Mouse (Mus musculus) midbrain, embryonic 16.5 days (tissue): Measurements from ENCODE around the gene Gpalpp1. TPM values are rescaled to one million over a fixed set of nuclear protein-coding genes. Genes with fewer than 3 reads are reported as not detected.

ENCODE experiments used
- ATAC-seq: fragments of 200-750 bp; cut with Nextera tagmentation; 2 replicates; pipeline ENCODE4 v1.8.0; 2017; ENCODE audit warnings: moderate TSS enrichment
- H3K27ac ChIP-seq: fragments of 300-500 bp; sonication (generic); 2 replicates; pipeline ENCODE4 v1.5.1; 2014; ENCODE audit warnings: mild to moderate bottlenecking, low read length, mixed read lengths
- H3K27me3 ChIP-seq: fragments of 300-500 bp; sonication (generic); 2 replicates; pipeline ENCODE4 v1.6.1; 2014; ENCODE audit warnings: low read depth, low read length, mixed read lengths; ENCODE audit not compliant: control insufficient read depth, insufficient read depth
- H3K36me3 ChIP-seq: fragments of 300-500 bp; sonication (generic); 2 replicates; pipeline ENCODE4 v1.6.1; 2014; ENCODE audit warnings: mild to moderate bottlenecking, low read length, moderate library complexity, mixed read lengths; ENCODE audit not compliant: control insufficient read depth, insufficient read depth
- H3K4me1 ChIP-seq: fragments of 300-500 bp; sonication (generic); 2 replicates; pipeline ENCODE4 v1.6.1; 2014; ENCODE audit warnings: mild to moderate bottlenecking, low read length, mixed read lengths; ENCODE audit not compliant: control insufficient read depth, insufficient read depth
- H3K4me2 ChIP-seq: fragments of 300-500 bp; sonication (generic); 2 replicates; pipeline ENCODE4 v1.6.1; 2014; ENCODE audit warnings: mild to moderate bottlenecking, low read length, mixed read lengths
- H3K4me3 ChIP-seq: fragments of 300-500 bp; sonication (generic); 2 replicates; pipeline ENCODE4 v1.5.1; 2014; ENCODE audit warnings: low read depth, mild to moderate bottlenecking, low read length, moderate library complexity, mixed read lengths
- H3K9ac ChIP-seq: fragments of 300-500 bp; sonication (generic); 2 replicates; pipeline ENCODE4 v1.6.1; 2014; ENCODE audit warnings: low read depth, low read length, mixed read lengths
- H3K9me3 ChIP-seq: fragments of 300-500 bp; sonication (generic); replicated peaks from 2 replicates; pipeline ENCODE4 v1.6.1; 2014; ENCODE audit warnings: mild to moderate bottlenecking, low read length, mixed read lengths; ENCODE audit not compliant: control insufficient read depth, poor library complexity, severe bottlenecking
- WGBS: fragments of 180-500 bp; shearing (Covaris S2); extraction: QIAGEN DNeasy Blood & Tissue Kit; methylation state at CpG from one replicate; pipeline ENCODE4 v1.1.7; 2014; 5-methylcytosine and 5-hydroxymethylcytosine counted together
- polyA plus RNA-seq: library from polyadenylated mRNA; unstranded; fragments of >200 nt; fragmentation: Nextera tagmentation; extraction: Ambion mirVana; gene quantifications from 2 replicates; pipeline ENCODE4 v1.2.1, GENCODE M21; 2015

The Gpalpp1 gene
- polyA plus RNA-seq, 1 experiment from 2014 or later, result 13.1 TPM

DNA sequence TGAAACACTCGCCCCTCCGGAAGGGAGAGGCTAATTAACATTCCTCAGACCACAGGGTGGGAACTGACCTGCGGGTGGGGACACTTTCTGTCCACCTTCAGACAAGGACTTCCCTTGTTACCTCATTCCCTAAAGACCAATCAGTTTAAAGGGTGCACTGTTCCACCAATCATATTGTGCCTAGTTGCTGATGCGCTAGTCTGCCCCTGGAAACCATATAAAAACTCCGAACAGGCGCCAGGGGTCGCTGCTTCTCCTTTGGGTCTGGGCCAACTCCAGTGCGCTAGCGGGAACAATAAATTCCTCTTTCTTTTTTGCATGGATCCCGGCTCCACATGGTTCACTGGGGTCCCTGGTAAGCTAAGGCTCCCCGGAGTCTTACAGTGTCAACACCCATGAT lies 29.1 kb downstream of the Gpalpp1 start:
- ATAC-seq, result no peak

DNA sequence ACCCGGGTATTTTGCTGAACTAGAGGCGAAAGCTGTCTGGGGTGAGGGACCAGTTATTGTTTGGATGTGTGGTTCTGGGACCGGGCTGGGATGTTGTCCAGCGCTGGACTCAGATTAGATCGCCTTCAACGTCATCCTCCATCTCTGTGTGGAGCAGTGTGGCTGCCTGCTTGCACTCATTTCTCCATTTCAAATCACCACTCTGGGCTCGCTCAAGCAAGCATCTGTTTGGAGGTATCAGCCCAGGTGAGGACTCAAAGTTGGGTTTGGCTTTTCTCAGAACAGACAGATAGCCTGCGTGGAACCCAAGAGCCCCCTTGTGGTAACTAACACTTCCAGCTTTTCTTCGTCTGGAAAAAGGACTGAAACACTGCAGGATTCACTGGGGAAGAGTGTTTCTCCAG lies 33.5 kb downstream of the Gpalpp1 start:
- Histone ChIP-seq H3K9me3 (no peaks in the 10 kb centered on the region), H3K4me1 (peaks cover 12% of the 10 kb centered on the region), H3K36me3 (no peaks in the 10 kb centered on the region), H3K4me3 (no peak overlapping the region), H3K4me2 (peak overlapping the region; percentile 19), H3K9ac (no peak overlapping the region), H3K27ac (peak overlapping the region; percentile 70), H3K27me3 (no peaks in the 10 kb centered on the region)
- WGBS, result 40% methylated on average over 9 of the region's 9 CpGs
- peak; percentile 86 for ATAC-seq

More for the DNA sequence above, 29.1 kb downstream of the Gpalpp1 start:
- H3K4me2 ChIP-seq, result no peak overlapping the region
- 69% methylated on average over 11 of the region's 11 CpGs for WGBS
- no peak overlapping the region for H3K9ac ChIP-seq
- H3K27ac ChIP-seq, result no peak overlapping the region
- no peaks in the 10 kb centered on the region for H3K9me3 ChIP-seq
- no peaks in the 10 kb centered on the region for H3K27me3 ChIP-seq
- no peak overlapping the region for H3K4me3 ChIP-seq
- no peaks in the 10 kb centered on the region for H3K36me3 ChIP-seq
- peaks cover 6% of the 10 kb centered on the region; the same call in 1 of the 2 replicates for H3K4me1 ChIP-seq

DNA sequence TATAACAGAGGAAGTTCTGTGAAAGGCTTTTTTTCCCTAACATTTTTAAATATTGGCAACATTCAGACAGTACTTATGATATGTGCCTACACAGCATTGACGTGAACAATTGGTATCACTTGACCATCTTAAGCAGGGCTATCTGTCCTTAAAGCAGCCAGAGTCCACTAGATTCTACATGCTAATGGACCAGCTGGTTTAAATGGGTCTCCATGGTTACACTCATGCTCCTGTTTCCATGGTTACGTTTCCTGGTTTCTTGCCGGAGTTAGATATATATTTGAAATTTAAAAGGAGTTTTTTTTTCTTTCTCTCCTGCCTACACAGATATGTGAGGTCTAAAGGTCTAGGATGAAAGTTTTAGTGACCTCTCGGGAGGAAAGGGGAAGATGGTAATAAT lies 34.0 kb downstream of the Gpalpp1 start:
- H3K4me2 ChIP-seq, result peak overlapping the region; percentile 19
- H3K27me3 ChIP-seq, result no peaks in the 10 kb centered on the region
- no peaks in the 10 kb centered on the region for H3K9me3 ChIP-seq
- H3K4me3 ChIP-seq, result no peak overlapping the region
- H3K4me1 ChIP-seq, result peaks cover 12% of the 10 kb centered on the region
- H3K9ac ChIP-seq, result no peak overlapping the region
- peak overlapping the region; percentile 70 for H3K27ac ChIP-seq
- H3K36me3 ChIP-seq, result no peaks in the 10 kb centered on the region
- 28% methylated on average over 4 of the region's 4 CpGs for WGBS
- peak; percentile 88 for ATAC-seq

DNA sequence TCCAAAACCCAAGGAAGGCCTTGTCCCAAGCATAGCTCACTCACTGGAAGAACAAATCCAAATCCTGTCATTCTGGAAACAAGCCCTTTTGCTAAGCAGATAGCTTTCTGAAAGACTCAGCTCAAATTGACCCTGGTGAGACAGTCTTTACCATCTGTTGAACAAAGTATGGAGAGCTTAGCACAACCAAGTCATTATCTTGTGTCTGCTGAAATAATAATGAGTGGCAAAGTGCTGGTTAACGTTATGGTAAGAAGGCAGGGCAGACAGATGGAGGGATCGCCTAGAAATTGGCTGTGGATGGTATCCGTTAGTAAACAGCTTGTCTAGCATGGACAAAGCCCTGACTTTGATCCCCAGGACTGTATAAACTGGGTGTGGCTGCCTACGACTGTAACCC lies 34.8 kb downstream of the Gpalpp1 start:
- Histone ChIP-seq H3K4me2 (no peak overlapping the region), H3K9me3 (no peaks in the 10 kb centered on the region), H3K4me3 (no peak overlapping the region), H3K27me3 (no peaks in the 10 kb centered on the region), H3K9ac (no peak overlapping the region), H3K4me1 (peaks cover 12% of the 10 kb centered on the region), H3K36me3 (no peaks in the 10 kb centered on the region), H3K27ac (peak overlapping the region; percentile 58; the same call in 1 of the 2 replicates)
- no peak for ATAC-seq
- 41% methylated on average over 4 of the region's 4 CpGs for WGBS

DNA sequence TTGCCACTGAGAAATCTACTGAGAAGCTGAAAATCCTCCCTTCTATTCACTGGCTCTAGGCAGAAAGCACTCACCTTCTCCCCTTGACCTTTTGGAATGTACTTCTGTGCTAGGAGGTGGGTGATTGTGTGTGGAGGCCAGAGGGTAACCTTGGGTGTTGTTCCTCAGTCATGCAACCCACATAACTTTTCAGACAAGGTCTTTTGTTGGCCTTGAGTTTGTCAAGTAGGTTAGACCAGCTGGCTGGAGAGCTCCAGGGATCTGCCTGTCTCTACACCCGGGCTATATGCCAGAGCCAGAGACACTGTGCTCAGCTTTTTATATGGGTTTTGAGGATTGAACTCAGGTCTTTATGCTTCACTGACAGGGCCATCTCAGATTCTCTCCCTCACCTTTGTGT lies 36.4 kb downstream of the Gpalpp1 start:
- WGBS, result 79% methylated on average over 1 of the region's 1 CpGs
- no peak for ATAC-seq
- Histone ChIP-seq H3K27ac (no peak overlapping the region), H3K4me2 (no peak overlapping the region), H3K4me1 (peaks cover 12% of the 10 kb centered on the region), H3K36me3 (no peaks in the 10 kb centered on the region), H3K9me3 (no peaks in the 10 kb centered on the region), H3K9ac (no peak overlapping the region), H3K27me3 (no peaks in the 10 kb centered on the region), H3K4me3 (no peak overlapping the region)

DNA sequence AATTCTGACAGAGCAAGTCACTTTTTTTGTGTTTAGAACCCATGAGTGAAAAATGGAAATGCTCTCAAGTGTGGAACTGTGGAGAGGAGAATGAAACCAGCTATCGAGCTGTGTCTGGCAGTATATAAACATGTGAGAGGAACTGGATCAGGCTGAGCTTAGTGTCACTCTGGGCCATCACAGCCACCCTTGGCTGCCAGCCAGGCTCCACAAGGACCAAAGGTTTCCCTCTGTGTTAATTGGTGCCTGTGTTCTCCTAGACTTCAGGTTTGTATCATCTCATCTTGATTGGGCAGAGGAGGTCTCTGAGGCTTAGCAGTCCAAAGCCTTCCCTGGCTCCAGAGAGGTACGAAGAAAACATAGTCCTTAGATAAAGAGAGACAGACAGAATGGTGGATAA lies 37.9 kb downstream of the Gpalpp1 start:
- Histone ChIP-seq H3K9me3 (no peaks in the 10 kb centered on the region), H3K9ac (no peak overlapping the region), H3K4me3 (no peak overlapping the region), H3K27me3 (no peaks in the 10 kb centered on the region), H3K4me1 (peaks cover 12% of the 10 kb centered on the region), H3K4me2 (no peak overlapping the region), H3K36me3 (no peaks in the 10 kb centered on the region), H3K27ac (no peak overlapping the region)
- no peak for ATAC-seq
- 61% methylated on average over 2 of the region's 2 CpGs for WGBS

DNA sequence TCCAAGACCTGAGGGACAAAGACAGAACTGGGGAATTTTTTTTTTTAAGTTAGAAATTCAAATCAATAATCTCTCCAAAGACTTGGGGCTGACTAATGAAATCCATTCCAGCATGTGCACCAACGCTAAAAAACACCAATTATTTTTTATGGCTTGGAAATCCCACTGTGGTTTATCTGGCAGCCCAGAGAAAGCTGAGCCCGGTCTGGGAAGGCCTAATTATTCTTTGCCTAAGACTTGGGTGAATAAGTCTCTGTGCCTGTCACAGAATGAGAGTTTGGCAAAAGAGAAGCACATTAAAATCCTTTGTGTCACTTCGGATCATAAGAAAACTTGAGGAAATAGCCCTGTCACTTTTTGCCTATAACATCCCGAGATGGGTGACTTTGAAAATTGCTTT lies 41.3 kb downstream of the Gpalpp1 start:
- Histone ChIP-seq H3K27me3 (no peaks in the 10 kb centered on the region), H3K27ac (0 out of 2 replicates have a peak overlapping the region, but pooled peaks have one; percentile 15), H3K4me1 (no peaks in the 10 kb centered on the region), H3K9me3 (no peaks in the 10 kb centered on the region), H3K4me2 (no peak overlapping the region), H3K4me3 (no peak overlapping the region), H3K9ac (no peak overlapping the region), H3K36me3 (no peaks in the 10 kb centered on the region)
- no peak; the same call in 1 of the 2 replicates for ATAC-seq
- 46% methylated on average over 4 of the region's 4 CpGs for WGBS

DNA sequence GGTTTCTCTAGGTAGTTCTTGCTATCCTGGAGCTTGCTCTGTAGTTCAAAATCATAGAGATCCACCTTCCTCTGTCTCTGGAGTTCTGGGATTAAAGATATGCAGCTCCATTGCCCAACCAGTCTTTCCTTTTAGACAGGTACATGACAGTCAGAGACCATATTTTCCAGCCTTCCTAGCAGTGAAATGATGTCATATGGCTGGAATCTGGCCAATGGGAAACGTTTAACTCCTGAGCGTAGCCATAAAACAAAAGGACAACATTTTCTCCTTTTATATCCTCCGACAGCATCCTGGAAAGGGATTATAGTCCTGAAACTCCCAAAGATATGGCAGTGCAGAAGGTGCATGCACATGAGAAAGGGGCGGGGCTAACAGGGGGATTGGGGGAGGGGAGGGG lies 42.3 kb downstream of the Gpalpp1 start:
- Histone ChIP-seq H3K27ac (no peak overlapping the region), H3K27me3 (no peaks in the 10 kb centered on the region), H3K4me2 (no peak overlapping the region), H3K9ac (no peak overlapping the region), H3K9me3 (no peaks in the 10 kb centered on the region), H3K4me1 (no peaks in the 10 kb centered on the region), H3K4me3 (no peak overlapping the region), H3K36me3 (no peaks in the 10 kb centered on the region)
- ATAC-seq, result no peak
- WGBS, result 60% methylated on average over 4 of the region's 4 CpGs

DNA sequence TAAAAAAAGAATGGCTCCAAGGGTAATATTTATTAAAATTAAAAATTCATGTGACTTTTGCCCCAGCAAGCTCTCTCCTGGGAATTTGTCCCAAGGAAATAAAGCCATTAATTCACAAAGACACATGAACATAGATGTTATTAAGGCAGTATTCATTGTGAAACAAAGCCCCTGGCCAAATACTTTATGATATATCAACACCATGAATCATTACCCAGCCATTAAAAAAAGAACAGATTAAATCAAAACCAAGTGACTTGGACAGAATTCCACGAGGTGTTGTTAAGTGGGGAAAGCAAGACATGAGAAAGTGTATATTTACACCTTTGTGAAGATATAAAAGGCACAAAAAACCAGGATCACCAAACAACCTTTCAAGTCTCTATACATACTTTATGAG lies 43.3 kb downstream of the Gpalpp1 start:
- Histone ChIP-seq H3K4me2 (no peak overlapping the region), H3K27ac (no peak overlapping the region), H3K4me1 (no peaks in the 10 kb centered on the region), H3K36me3 (no peaks in the 10 kb centered on the region), H3K4me3 (no peak overlapping the region), H3K9me3 (no peaks in the 10 kb centered on the region), H3K27me3 (no peaks in the 10 kb centered on the region), H3K9ac (no peak overlapping the region)
- 56% methylated on average over 1 of the region's 1 CpGs for WGBS
- no peak for ATAC-seq
